Mouse (Mus musculus) cerebellum, adult 9-10 months (tissue): ENCODE data around the gene Gm12216.
"Not testable (repeated sequence)": the region's sequence is repeated elsewhere in the genome, so short reads cannot be mapped to it uniquely, and the experiment has no call there.

Source experiments
- DNase-seq: peaks from one replicate; pipeline ENCODE4 v3.0.0; 2022

Gene Gm12216

GRCm38 (mm10) chr11:53858761-53859580, at the start of gene Gm12216:
TSS of gene Gm12216 (minus strand) at chr11:53859256.
- peak; percentile 18 for DNase-seq

GRCm38 (mm10) chr11:53908686-53909085, 49.6 kb upstream of the Gm12216 start:
- DNase-seq = no peak

DNA sequence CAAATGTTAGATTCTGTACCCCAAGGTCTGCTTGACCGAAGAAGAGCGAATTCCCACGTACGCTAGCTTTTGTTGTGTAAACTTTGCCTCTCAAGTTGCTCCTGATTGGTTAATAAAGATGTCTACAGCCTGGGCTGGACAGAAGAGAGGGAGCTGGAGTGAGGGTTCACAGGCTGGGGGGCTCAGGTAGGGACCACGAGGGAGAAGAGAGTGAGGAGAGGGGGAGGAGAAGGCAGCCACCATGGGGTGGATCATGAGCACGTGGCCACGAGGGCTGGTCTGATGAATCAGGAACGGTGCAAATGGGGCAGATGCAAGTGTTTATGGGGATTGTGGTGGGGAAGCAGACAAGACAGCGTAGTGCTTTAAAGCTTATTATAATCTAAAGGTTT, 45.5 kb upstream of the Gm12216 start:
- DNase-seq = no peak

- no peak for DNase-seq
Measured at GRCm38 (mm10) chr11:53903781-53904533, 44.9 kb upstream of the Gm12216 start.

DNA sequence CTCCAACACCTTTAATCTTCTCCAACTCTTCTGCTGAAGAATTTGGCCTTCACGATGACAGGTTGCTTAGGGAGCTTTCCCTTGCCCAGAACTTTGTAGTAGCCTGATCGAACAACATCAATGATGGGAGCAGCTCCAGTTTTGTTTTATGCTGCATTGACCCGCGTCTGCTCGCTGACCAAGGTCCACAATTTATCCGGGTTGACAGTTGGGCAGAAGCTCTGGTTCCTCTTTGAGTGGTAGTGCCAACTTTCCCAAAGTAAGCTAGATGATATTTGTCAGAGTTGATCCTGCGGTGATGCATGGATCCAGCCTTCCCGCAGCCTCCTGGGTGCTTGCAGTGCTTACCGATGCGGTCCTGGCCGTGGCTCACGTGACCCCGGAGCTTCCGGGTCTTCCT, 43.7 kb upstream of the Gm12216 start:
- no peak for DNase-seq

DNA sequence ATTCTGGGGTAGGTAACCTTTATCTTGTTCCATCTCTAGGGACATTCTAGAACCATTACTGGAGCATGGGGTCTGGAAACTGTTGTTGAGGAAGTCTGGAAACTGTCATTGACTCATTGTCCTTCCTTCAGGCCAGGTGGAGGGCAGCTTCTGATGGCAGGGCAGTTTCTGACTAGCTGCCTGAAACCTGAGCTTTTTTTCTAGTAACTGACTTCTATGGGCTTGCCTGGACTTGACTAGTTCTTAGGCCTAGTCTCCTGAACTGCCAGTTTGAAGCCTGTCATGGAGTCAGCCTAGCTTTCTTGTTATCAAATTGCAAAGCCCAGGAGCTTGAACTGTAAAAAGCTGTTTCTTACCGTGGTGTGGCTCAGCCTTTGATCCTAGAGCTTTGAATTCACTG, 41.9 kb upstream of the Gm12216 start:
- DNase-seq = no peak

DNA sequence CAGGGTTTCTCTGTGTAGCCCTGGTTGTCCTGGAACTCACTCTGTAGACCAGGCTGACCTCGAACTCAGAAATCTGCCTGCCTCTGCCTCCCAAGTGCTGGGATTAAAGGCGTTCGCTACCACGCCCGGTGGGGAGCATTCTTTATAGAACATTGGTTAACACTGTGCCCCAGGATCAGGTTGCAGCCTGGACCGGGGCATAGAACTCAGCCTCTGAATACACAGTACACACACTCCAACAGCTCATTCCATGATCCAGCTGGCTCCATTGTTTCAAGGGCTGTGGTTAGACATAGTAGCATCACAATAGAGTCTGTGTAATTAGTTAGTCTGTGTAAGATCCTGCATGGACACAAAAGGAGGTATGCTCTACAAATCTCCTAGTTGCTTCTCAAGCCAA, 40.9 kb upstream of the Gm12216 start:
- DNase-seq = no peak

DNA sequence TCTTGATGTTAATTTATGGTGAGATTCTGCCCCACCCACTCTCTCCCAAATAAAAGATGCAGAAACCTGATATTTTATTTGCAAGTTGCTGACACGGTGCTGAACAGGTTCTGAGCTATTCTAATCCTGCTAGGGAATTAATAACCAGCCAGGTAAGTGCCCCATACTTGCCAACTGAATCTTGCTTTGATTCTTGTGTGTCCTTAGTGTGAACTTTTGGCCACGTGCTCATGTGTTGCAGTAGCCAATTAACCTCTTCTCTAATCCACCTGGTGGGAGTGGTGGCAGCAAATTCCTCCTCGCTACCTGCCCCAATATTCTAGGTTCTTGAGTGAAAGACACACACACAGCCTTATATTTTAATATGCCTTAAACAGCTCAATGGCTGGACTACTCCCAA, 39.9 kb upstream of the Gm12216 start:
- no peak for DNase-seq

GRCm38 (mm10) chr11:53896935-53897334, 37.9 kb upstream of the Gm12216 start:
- no peak for DNase-seq

- DNase-seq = no peak
Measured at GRCm38 (mm10) chr11:53893451-53893850, 34.4 kb upstream of the Gm12216 start.

DNA sequence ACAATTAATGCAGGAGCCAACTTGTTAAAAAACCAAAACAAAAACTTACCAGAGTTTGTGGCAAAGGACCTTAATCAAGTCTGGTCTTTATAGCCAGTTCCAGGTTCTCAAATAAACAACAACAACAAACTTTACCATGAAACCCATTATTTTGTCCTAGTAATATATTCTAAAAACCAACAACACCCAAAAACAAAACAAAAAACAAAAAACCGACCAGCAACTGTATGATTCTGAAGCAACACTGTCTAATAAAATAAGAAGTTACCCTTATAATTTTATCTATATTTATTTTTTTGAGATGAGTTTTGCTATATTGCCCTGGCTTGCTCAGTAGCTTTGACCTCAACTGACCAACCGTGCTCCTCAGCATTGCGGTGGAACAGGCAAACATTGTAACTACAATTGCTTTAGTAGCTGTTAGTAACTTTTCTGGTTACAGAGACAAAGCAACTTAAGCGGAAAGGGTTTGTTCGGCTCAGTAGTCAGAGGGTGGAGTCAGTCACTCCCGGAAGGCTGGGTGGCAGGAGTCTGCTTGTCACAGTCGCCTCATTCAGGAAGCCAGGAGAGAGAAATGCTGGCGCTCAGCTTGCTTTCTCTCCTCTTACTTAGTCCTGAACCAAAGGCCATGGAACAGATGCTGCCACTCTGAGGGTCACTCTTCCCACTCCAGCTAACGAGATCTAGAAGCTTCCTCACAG, 33.8 kb upstream of the Gm12216 start:
- DNase-seq = no peak

GRCm38 (mm10) chr11:53891505-53892451, 32.7 kb upstream of the Gm12216 start, which contains the start of gene Slc22a5:
TSS of gene Slc22a5 (minus strand) at chr11:53891660.
- peak; percentile 100 for DNase-seq

- no peak for DNase-seq
Measured at GRCm38 (mm10) chr11:53890906-53891504, 31.9 kb upstream of the Gm12216 start.

- DNase-seq = no peak
Measured at GRCm38 (mm10) chr11:53890225-53890624, 31.2 kb upstream of the Gm12216 start.

- no peak for DNase-seq
Measured at GRCm38 (mm10) chr11:53889091-53889645, 30.1 kb upstream of the Gm12216 start.

DNA sequence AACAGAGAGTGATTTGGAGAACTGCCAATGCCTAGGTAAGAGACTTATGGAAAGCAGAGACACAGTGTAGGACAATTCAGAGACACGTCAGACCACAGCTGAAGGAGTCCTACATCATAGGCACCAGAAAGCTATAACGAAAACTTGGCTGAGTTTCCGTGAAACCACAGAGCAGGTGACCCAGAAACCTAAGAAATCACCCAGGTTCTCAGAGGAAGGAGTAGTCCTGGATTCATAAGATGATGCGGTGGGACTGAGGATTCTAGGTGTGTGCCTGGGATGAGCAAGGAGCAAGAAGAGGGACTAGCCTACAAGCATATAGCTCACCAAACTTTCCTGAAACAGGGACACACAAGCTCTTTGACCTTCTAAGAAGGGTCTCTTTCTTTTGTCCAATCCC, 29.2 kb upstream of the Gm12216 start:
- DNase-seq = no peak

- DNase-seq = no peak
Measured at GRCm38 (mm10) chr11:53883287-53883686, 24.2 kb upstream of the Gm12216 start.

- not testable (repeated sequence) for DNase-seq
Measured at GRCm38 (mm10) chr11:53878096-53878495, 19.0 kb upstream of the Gm12216 start.

- DNase-seq = no peak
Measured at GRCm38 (mm10) chr11:53876488-53876887, 17.4 kb upstream of the Gm12216 start.

GRCm38 (mm10) chr11:53874706-53875105, 15.7 kb upstream of the Gm12216 start:
- DNase-seq = no peak

DNA sequence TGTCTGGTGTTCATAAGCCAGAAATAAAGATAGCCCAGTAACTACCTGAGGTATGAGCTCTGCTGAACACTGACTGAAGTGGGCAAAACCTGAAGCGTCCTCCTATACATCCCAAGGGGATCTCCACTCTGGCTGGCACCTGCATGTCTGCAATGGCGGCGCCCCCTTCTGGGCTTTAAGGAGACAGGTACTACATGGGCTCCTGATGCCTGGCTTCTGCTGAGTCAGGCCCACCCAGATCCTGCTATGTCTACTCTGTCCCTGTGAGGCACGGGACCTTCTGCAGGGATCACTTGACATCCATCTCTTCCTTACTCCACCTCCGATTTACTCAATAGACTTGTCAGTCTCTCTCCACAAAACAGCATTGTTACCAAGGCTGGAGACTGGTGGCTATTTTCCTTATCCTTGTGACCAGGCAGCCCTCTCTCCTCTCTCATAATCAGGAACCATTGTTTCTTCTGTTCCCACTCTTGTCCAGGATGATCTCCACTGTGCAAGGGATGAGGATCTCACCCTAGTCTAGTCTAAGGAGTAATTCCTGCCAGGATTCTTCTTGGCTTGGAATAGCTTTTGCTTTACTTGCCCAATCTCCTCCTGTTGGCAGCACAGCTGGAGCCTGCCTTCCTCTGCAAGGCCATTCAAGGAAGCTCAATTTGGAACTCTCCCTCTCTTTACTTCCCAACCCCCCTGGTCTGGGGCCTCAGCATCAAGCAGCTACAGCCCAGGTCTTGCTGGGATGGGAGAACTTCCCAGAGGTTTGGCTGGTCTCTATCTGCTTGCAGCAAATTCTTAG, 15.1 kb upstream of the Gm12216 start:
- DNase-seq = not testable (repeated sequence)
